Mouse (Mus musculus): ENCODE results near the gene Spdye4c. TPM values are rescaled to one million over a fixed set of nuclear protein-coding genes. Genes with fewer than 3 reads are reported as not detected.

Spdye4c gene
- total RNA-seq, 2 experiments from 2014 or later = not detected

- DNase-seq (ENCODE audit: low spot score in 2 of 2) = no peak
These were observed 10.5 kb downstream of the Spdye4c start for GRCm38 (mm10) chr2:128601534-128601933.

DNA sequence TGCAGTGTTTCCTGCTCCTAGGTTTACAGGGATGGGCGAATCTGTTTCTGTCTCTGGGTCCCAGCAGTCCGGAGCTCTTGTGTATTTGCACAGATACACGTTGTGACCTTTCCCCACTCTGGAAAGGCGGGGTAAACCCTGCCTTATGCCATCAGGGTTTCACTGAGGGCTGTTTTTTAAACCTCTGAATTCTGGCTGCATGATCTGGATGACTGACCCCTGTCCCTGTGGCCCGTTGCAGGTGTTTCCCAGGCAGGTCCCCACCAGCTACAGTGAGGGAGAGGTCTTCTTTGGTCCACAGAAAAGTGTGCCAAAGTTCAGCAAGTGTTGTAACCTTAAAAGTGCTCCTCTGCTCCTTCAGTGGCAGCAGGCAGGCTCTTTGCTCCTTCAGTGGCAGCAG is 18.3 kb downstream of the Spdye4c start:
- DNase-seq (ENCODE audit: low spot score in 2 of 2) = no peak

- DNase-seq (ENCODE audit: low spot score in 2 of 2) = no peak
These were observed 20.2 kb downstream of the Spdye4c start for GRCm38 (mm10) chr2:128611178-128611577.

DNA sequence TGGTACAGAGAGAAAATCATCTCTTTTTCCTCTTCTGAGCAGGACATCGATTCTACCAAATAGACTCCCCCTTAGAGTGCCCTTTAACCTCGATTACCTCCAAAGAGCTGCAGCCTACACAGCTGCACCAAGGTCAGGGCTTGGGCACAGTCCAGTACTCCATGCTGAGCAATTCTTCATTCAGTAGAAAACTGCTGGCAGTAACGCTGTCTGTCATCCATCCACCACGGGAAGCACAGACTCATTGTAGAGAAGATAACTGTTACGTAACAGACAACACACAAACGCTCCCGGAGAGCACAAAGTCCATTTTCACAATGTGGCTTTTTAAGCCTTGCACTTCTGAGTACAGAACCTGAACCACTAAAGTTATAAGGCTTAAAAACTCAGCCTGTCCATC is 21.3 kb downstream of the Spdye4c start:
- no peak for DNase-seq (ENCODE audit: low spot score in 2 of 2)

GRCm38 (mm10) chr2:128613365-128613764 is 22.4 kb downstream of the Spdye4c start:
- no peak for DNase-seq (ENCODE audit: low spot score in 2 of 2)

- no peak for DNase-seq (ENCODE audit: low spot score in 2 of 2)
These were observed 24.4 kb downstream of the Spdye4c start for GRCm38 (mm10) chr2:128615366-128615765.

GRCm38 (mm10) chr2:128620578-128620977 is 29.6 kb downstream of the Spdye4c start:
- DNase-seq (ENCODE audit: low spot score in 2 of 2) = no peak

Other genes with a start within 250 kb of the Spdye4c start
- gene Anapc1, start 96.2 kb downstream of the Spdye4c start, total RNA-seq (2021) = 10 to 100 TPM; 73.0 to 81.2 TPM
- gene Mertk, start 107.7 kb downstream of the Spdye4c start, total RNA-seq (2021) = 10 to 100 TPM; 16.1 to 21.9 TPM
- 10 to 100 TPM; 36.4 to 40.4 TPM for gene Tmem87b, start 226.9 kb downstream of the Spdye4c start, total RNA-seq (2021)